Mouse (Mus musculus) brain, adult 10 weeks (tissue): ENCODE results near the gene H2-M10.3. TPM values are rescaled to one million over a fixed set of nuclear protein-coding genes. Genes with fewer than 3 reads are reported as not detected.

ENCODE experiments used
- polyA plus RNA-seq: library from polyadenylated mRNA; stranded (reverse); fragments of 350-450 nt; fragmentation: Illumina TruSeq; extraction: RNeasy Lipid Tissue Mini Kit (QIAGEN cat#74804); gene quantifications from one replicate; pipeline ENCODE4 v1.2.3, GENCODE M21; 2015; ENCODE audit warnings: low read depth, low replicate concordance

The H2-M10.3 gene
- not detected for polyA plus RNA-seq

GRCm38 (mm10) chr17:36368317-36368716, at the start of gene H2-M10.3:
Gene H2-M10.3 (minus strand): TSS chr17:36368417.

GRCm38 (mm10) chr17:36326055-36326454, 42.2 kb downstream of the H2-M10.3 start, which contains the start of gene H2-M10.1:
Gene H2-M10.1 (minus strand): TSS chr17:36326155.

Other genes starting within 250 kb of the H2-M10.3 start
- gene Gm19684, start 246.7 kb downstream of the H2-M10.3 start, polyA plus RNA-seq: not detected
- not detected for gene Gm7030, start 239.0 kb downstream of the H2-M10.3 start, polyA plus RNA-seq
- not detected for gene Gm8909, start 199.9 kb downstream of the H2-M10.3 start, polyA plus RNA-seq
- not detected for gene H2-T3, start 178.1 kb downstream of the H2-M10.3 start, polyA plus RNA-seq
- gene Rpp21, start 110.3 kb downstream of the H2-M10.3 start, polyA plus RNA-seq: 54.9 TPM
- gene Trim39, start 96.2 kb downstream of the H2-M10.3 start, polyA plus RNA-seq: 23.8 TPM
- gene H2-M10.2, start 81.9 kb downstream of the H2-M10.3 start, polyA plus RNA-seq: not detected
- gene H2-M10.1, start 42.3 kb downstream of the H2-M10.3 start, polyA plus RNA-seq: not detected
- gene H2-M10.4, start 93.9 kb upstream of the H2-M10.3 start, polyA plus RNA-seq: not detected
- not detected for gene H2-M11, start 178.7 kb upstream of the H2-M10.3 start, polyA plus RNA-seq